Mouse (Mus musculus) forebrain, postnatal 0 days (tissue): ENCODE measurements around the gene Sipa1l3. TPM values are rescaled to one million over a fixed set of nuclear protein-coding genes. Genes with fewer than 3 reads are reported as not detected.

Experiments
- ATAC-seq: fragments of 200-750 bp; cut with Nextera tagmentation; 2 replicates; pipeline ENCODE4 v1.8.0; 2017; ENCODE audit warnings: mild to moderate bottlenecking, moderate library complexity
- DNase-seq: peaks from one replicate; pipeline ENCODE4 v3.0.0-alpha.2; 2015
- H3K27ac ChIP-seq: fragments of 300-500 bp; sonication (generic); 2 replicates; pipeline ENCODE4 v1.5.1; 2014; ENCODE audit warnings: low read depth, mild to moderate bottlenecking, antibody characterized with exemption, low read length, moderate library complexity, mixed read lengths
- H3K27me3 ChIP-seq: fragments of 300-500 bp; sonication (generic); 2 replicates; pipeline ENCODE4 v1.6.1; 2014; ENCODE audit warnings: mild to moderate bottlenecking, low read length, mixed read lengths; ENCODE audit not compliant: insufficient read depth
- H3K36me3 ChIP-seq: fragments of 300-500 bp; sonication (generic); 2 replicates; pipeline ENCODE4 v1.6.1; 2014; ENCODE audit warnings: mild to moderate bottlenecking, moderate library complexity; ENCODE audit not compliant: insufficient read depth
- H3K4me1 ChIP-seq: fragments of 300-500 bp; sonication (generic); 2 replicates; pipeline ENCODE4 v1.6.1; 2014; ENCODE audit warnings: antibody characterized with exemption; ENCODE audit not compliant: insufficient read depth
- H3K4me2 ChIP-seq: fragments of 300-500 bp; sonication (generic); 2 replicates; pipeline ENCODE4 v1.6.1; 2014; ENCODE audit warnings: low read depth, mild to moderate bottlenecking, moderate library complexity
- H3K4me3 ChIP-seq: fragments of 300-500 bp; sonication (generic); 2 replicates; pipeline ENCODE4 v1.5.1; 2014; ENCODE audit warnings: low read depth, low read length, mixed read lengths
- H3K9ac ChIP-seq: fragments of 300-500 bp; sonication (generic); 2 replicates; pipeline ENCODE4 v1.6.1; 2014; ENCODE audit warnings: mild to moderate bottlenecking
- H3K9me3 ChIP-seq: fragments of 300-500 bp; sonication (generic); 2 replicates; pipeline ENCODE4 v1.6.1; 2016; ENCODE audit warnings: low read length
- CTCF ChIP-seq: sonication (generic); IDR thresholded peaks from 2 replicates; pipeline ENCODE4 v1.5.1; 2016; ENCODE audit warnings: antibody characterized with exemption, control low read depth, low read depth
- WGBS: fragments of 180-500 bp; shearing (Covaris S2); extraction: QIAGEN DNeasy Blood & Tissue Kit; methylation state at CpG from one replicate; pipeline ENCODE4 v1.1.7; 2014; 5-methylcytosine and 5-hydroxymethylcytosine counted together
- polyA plus RNA-seq: library from polyadenylated mRNA; unstranded; fragments of >200 nt; fragmentation: Nextera tagmentation; extraction: Ambion mirVana; gene quantifications from 2 replicates; pipeline ENCODE4 v1.2.1, GENCODE M21; 2015
- total RNA-seq: library from RNA; depleted of rRNA; stranded (reverse); fragments of >200 nt; gene quantifications from 2 replicates; pipeline ENCODE4 v1.2.3, GENCODE M21; 2014

The Sipa1l3 gene
- total and polyA plus RNA-seq, 2 experiments from 2014 or later, result 12.1 to 44.1 TPM

DNA sequence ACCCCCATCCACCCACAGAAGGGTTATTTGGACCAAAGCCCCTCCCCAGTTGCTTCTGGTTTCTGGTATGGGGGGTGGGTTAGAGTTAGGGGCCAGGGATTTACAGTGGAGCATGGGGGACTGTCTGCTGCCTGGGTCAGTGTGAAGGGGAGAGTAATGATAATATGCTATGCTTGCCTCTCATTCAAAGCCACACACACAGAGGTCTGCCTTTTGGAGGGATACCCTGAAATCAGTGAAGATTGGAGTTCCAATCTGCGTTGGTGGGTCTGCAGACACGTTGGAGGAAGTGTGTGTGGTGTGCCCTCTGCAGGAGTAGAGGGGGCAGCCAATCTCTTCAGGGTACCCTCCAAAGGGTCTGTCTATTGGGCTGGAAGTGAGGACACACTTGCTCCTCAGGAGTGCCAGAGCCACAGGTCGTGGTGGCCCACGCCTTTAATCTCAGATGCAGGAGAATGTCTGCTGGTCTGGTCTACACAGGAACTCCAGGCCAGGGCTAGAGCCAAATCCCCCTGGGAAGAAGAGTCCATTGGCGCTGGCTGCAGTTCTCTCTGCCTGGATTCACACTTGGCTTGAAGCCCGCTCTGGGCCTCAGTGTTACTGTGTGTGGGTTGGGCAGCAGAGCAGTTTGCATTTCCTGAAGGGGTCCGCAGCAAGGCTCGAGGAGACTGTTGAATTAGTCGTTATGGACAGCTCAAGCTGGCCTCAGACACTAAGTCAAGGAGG lies 213.0 kb downstream of the Sipa1l3 start:
- Histone ChIP-seq H3K4me1 (peaks cover 22% of the 10 kb centered on the region), H3K9ac (peak overlapping the region; percentile 78), H3K27ac (peak overlapping the region; percentile 86), H3K9me3 (no peaks in the 10 kb centered on the region), H3K4me3 (peak overlapping the region; percentile 79), H3K4me2 (peak overlapping the region; percentile 95), H3K27me3 (no peaks in the 10 kb centered on the region), H3K36me3 (no peaks in the 10 kb centered on the region)
- ATAC-seq, result no peak
- DNase-seq, result no peak
- TF ChIP-seq CTCF, result peak; percentile 30; the same call in 1 of the 2 replicates
- WGBS, result 12% methylated on average over 9 of the region's 9 CpGs

DNA sequence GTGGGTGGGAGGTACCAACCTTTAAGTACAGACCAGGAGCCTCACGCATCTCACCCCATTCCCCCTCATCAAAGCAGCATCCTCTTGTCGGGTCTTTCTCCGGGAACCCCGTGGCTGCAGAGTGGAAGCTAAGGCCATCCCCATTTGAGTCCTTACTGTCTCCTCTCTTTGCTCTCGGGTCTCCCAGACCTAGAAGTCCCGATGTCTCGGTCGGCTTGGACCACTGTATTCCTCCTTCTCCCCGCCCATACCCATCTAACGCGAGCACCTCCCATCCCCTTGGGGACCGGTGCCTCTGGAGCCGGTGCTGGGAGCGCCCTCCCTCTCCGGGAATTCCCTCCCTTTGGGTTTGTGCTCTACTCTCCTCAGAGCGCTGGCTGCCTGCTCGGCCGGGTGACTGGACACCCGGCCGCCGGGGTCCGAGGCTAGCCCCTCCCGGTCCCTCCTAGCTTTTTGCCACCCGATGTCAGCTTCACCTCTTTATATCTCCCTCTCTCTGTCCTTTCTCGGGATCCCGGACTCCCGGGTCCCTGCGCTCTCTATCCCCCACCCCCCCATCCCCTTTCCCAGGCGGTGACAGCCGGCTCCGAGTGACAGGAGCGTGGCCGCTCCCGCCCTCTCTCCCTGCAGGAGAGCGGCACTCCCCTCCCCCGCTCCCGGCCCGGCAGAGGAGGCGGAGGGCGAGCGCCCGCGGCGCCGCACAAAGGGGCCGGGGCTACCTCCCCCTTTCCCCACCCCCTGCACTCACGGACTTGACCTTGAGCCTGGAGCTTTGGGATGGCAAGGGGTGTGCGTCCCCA lies 213.8 kb downstream of the Sipa1l3 start:
- H3K36me3 ChIP-seq, result no peaks in the 10 kb centered on the region
- ATAC-seq (no peak), DNase-seq (peak; percentile 62)
- no peaks in the 10 kb centered on the region for H3K27me3 ChIP-seq
- 4% methylated on average over 42 of the region's 48 CpGs for WGBS
- peaks cover 18% of the 10 kb centered on the region for H3K4me1 ChIP-seq
- H3K4me3 ChIP-seq, result peak overlapping the region; percentile 79
- peak overlapping the region; percentile 78 for H3K9ac ChIP-seq
- no peak for TF ChIP-seq CTCF
- H3K4me2 ChIP-seq, result peak overlapping the region; percentile 95
- H3K9me3 ChIP-seq, result no peaks in the 10 kb centered on the region
- H3K27ac ChIP-seq, result peak overlapping the region; percentile 86

- Histone ChIP-seq H3K36me3 (no peaks in the 10 kb centered on the region), H3K4me3 (peak within 1 kb of the TSS; percentile 79), H3K9ac (peak within 1 kb of the TSS; percentile 78), H3K9me3 (no peaks in the 10 kb centered on the region), H3K27ac (peak within 1 kb of the TSS; percentile 86), H3K4me2 (peak within 1 kb of the TSS; percentile 95), H3K4me1 (peaks cover 16% of the 10 kb centered on the region), H3K27me3 (no peaks in the 10 kb centered on the region)
- TF ChIP-seq CTCF, result peak; percentile 44
- DNase-seq (peak; percentile 98), ATAC-seq (peak; percentile 92)
- WGBS, result under 1% methylated on average over 65 of the region's 67 CpGs
Observed at GRCm38 (mm10) chr7:29303738-29304462, 214.5 kb downstream of the Sipa1l3 start, which contains the start of gene Dpf1. Gene Dpf1 (plus strand): TSS chr7:29303951.

DNA sequence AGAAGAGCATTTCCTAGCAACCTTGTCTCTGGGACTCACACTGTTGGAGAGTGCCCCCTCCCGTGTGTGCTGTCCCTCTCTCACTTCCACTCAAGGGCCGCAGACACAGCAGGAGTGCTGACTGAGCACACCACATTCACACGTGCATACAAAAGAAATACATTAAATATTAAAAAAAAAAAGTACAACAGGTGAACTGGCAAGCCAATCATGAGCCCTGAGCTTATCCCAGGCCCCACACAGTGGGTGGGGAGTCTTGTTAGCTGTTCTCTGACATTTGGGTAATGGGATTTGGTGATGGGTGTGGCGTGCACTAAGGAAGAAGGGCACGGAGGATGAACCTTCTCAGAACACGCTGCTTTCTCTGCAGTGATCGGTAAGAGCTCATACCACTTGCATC lies 215.8 kb downstream of the Sipa1l3 start:
- Histone ChIP-seq H3K9me3 (no peaks in the 10 kb centered on the region), H3K9ac (no peak overlapping the region), H3K4me2 (no peak overlapping the region), H3K36me3 (no peaks in the 10 kb centered on the region), H3K4me3 (no peak overlapping the region), H3K27me3 (no peaks in the 10 kb centered on the region), H3K27ac (no peak overlapping the region), H3K4me1 (peaks cover 16% of the 10 kb centered on the region)
- no peak for TF ChIP-seq CTCF
- ATAC-seq (no peak), DNase-seq (no peak)
- 61% methylated on average over 7 of the region's 7 CpGs for WGBS

DNA sequence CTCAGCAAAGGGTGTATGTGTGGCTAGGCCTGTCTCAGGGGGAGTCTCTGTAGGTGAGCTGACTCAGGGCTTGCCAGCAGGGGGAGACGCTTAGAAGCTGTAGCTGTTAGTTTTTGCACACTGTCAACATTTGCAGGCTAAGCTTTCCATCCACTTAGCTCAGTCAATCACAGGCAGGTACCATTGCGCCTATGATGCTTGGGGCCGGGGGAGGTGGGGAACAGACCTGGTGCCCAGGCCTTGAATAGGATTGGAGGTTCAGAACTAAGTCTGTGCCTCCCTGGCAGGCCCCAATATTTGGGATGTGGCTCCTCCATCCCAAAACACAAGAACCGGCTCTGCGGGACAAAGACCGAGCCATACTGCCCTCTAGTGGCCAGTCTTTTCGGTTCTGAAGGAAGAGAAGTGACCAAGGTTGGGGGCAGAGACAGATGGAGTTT lies 217.3 kb downstream of the Sipa1l3 start:
- peaks cover 7% of the 10 kb centered on the region for H3K4me1 ChIP-seq
- peak overlapping the region; percentile 38 for H3K4me2 ChIP-seq
- 2% methylated on average over 7 of the region's 7 CpGs for WGBS
- no peaks in the 10 kb centered on the region for H3K36me3 ChIP-seq
- ATAC-seq (no peak), DNase-seq (peak; percentile 87)
- peak; percentile 72; the same call in 1 of the 2 replicates for TF ChIP-seq CTCF
- peak overlapping the region; percentile 45 for H3K27ac ChIP-seq
- H3K4me3 ChIP-seq, result no peak overlapping the region
- H3K9me3 ChIP-seq, result no peaks in the 10 kb centered on the region
- no peaks in the 10 kb centered on the region for H3K27me3 ChIP-seq
- H3K9ac ChIP-seq, result no peak overlapping the region

- peak; percentile 48; the same call in 1 of the 2 replicates for ATAC-seq
- TF ChIP-seq CTCF, result peak; percentile 88
Observed at GRCm38 (mm10) chr7:29296998-29297397, 221.4 kb downstream of the Sipa1l3 start.

More at GRCm38 (mm10) chr7:29296998-29297397, 221.4 kb downstream of the Sipa1l3 start:
- no peak overlapping the region for H3K4me2 ChIP-seq
- no peak overlapping the region for H3K9ac ChIP-seq
- no peaks in the 10 kb centered on the region for H3K36me3 ChIP-seq
- WGBS, result 9% methylated on average over 10 of the region's 10 CpGs
- no peak overlapping the region for H3K4me3 ChIP-seq
- peak; percentile 80 for DNase-seq
- 0 out of 2 replicates have a peak, but pooled peaks cover 5% of the 10 kb centered on the region for H3K4me1 ChIP-seq
- H3K27ac ChIP-seq, result no peak overlapping the region
- no peaks in the 10 kb centered on the region for H3K9me3 ChIP-seq
- no peaks in the 10 kb centered on the region for H3K27me3 ChIP-seq
